Mouse (Mus musculus) neural tube, embryonic 13.5 days (tissue): ENCODE measurements around the gene Cenpp. TPM values are rescaled to one million over a fixed set of nuclear protein-coding genes. Genes with fewer than 3 reads are reported as not detected.
A peak's percentile ranks its signal among the peaks of the same experiment; 100 is the strongest.
"Not testable (repeated sequence)": the region's sequence is repeated elsewhere in the genome, so short reads cannot be mapped to it uniquely, and the experiment has no call there.

Experiments used
- ATAC-seq: fragments of 200-750 bp; cut with Nextera tagmentation; 2 replicates; pipeline ENCODE4 v1.8.0; 2017; ENCODE audit warnings: low read depth, mild to moderate bottlenecking, moderate TSS enrichment, moderate library complexity
- H3K27ac ChIP-seq: fragments of 300-500 bp; sonication (generic); replicated peaks from 2 replicates; pipeline ENCODE4 v1.5.1; 2015; ENCODE audit warnings: moderate library complexity, mild to moderate bottlenecking, inconsistent platforms
- H3K27me3 ChIP-seq: fragments of 300-500 bp; sonication (generic); 2 replicates; pipeline ENCODE4 v1.6.1; 2015; ENCODE audit warnings: mild to moderate bottlenecking, inconsistent platforms
- H3K36me3 ChIP-seq: fragments of 300-500 bp; sonication (generic); 2 replicates; pipeline ENCODE4 v1.6.1; 2015; ENCODE audit warnings: mild to moderate bottlenecking, inconsistent platforms
- H3K4me1 ChIP-seq: fragments of 300-500 bp; sonication (generic); replicated peaks from 2 replicates; pipeline ENCODE4 v1.6.1; 2015; ENCODE audit warnings: inconsistent platforms
- H3K4me2 ChIP-seq: fragments of 300-500 bp; sonication (generic); 2 replicates; pipeline ENCODE4 v1.6.1; 2015; ENCODE audit warnings: inconsistent platforms, mild to moderate bottlenecking, moderate library complexity
- H3K4me3 ChIP-seq: fragments of 300-500 bp; sonication (generic); 2 replicates; pipeline ENCODE4 v1.5.1; 2015; ENCODE audit warnings: mild to moderate bottlenecking, inconsistent platforms
- H3K9ac ChIP-seq: fragments of 300-500 bp; sonication (generic); 2 replicates; pipeline ENCODE4 v1.6.1; 2015; ENCODE audit warnings: moderate library complexity, mild to moderate bottlenecking, inconsistent platforms
- H3K9me3 ChIP-seq: fragments of 300-500 bp; sonication (generic); 2 replicates; pipeline ENCODE4 v1.6.1; 2016; ENCODE audit warnings: inconsistent platforms
- WGBS: fragments of 180-500 bp; shearing (Covaris S2); methylation state at CpG from one replicate; pipeline ENCODE4 v1.1.7; 2015; 5-methylcytosine and 5-hydroxymethylcytosine counted together
- polyA plus RNA-seq: library from polyadenylated mRNA; unstranded; fragments of >200 nt; fragmentation: Nextera tagmentation; extraction: Ambion mirVana; gene quantifications from 2 replicates; pipeline ENCODE4 v1.2.1, GENCODE M21; 2015

Cenpp gene
- polyA plus RNA-seq, 1 experiment from 2014 or later = 7.6 TPM

DNA sequence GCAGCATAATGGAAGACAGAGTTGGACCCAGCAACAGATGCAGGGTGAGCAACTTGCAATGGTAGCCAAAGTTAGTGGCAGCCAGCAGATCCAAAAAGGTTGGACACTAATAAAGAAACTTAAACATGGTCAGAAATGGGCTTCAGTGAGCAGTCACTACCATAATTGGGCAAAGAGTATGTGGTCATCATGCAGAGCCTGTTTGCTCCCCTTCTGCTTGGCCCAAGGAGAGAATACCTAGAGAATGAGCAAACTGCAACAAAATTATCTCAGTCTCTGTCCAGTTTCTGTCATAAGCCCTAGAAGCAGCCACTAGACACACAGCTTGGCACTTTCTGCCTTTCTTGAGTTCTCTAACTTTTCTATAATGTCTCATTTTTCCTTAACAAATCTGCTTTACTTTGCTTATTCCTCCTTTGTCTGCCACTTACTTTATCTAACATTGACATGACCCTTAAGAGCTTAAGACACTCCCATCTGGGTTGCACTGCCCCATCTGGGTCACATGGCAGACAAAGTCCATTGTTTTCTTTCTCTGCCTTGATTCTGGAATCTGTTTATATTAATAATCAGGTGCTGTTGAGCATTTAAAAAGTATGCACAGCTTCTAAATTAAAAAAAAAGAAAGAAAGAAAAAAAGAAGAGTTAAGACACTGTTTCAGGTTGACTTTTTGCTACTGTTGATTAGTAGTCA is 8.8 kb downstream of the Cenpp start:
- no peak overlapping the region for H3K4me2 ChIP-seq
- H3K4me3 ChIP-seq = no peak overlapping the region
- H3K9me3 ChIP-seq = no peaks in the 10 kb centered on the region
- H3K27me3 ChIP-seq = no peaks in the 10 kb centered on the region
- ATAC-seq = no peak
- H3K36me3 ChIP-seq = no peaks in the 10 kb centered on the region
- no peak overlapping the region for H3K9ac ChIP-seq
- H3K4me1 ChIP-seq = no peaks in the 10 kb centered on the region
- H3K27ac ChIP-seq = no peak overlapping the region

DNA sequence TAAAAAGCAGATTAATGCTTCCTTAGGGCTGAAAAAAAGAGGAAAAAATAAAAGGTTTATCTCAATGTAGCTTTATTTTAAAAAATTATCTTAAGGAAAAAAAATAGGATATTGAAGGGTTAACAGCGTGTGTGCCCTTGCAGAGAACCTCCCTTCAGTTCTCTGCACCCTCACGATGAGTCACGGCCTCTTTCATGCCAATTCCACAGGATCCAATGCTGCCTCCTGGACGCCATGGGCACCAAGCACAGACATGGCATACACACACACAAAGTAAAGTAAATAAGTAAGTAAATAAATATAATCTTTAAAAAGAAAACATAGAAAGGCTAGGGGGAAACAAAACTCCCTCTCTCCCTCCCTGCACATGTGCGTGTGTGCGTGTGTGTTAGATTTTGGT is 9.9 kb downstream of the Cenpp start:
- Histone ChIP-seq H3K9me3 (no peaks in the 10 kb centered on the region), H3K36me3 (no peaks in the 10 kb centered on the region), H3K27me3 (no peaks in the 10 kb centered on the region), H3K9ac (no peak overlapping the region), H3K4me1 (no peaks in the 10 kb centered on the region), H3K4me3 (no peak overlapping the region), H3K27ac (no peak overlapping the region), H3K4me2 (no peak overlapping the region)
- WGBS = 82% methylated on average over 6 of the region's 6 CpGs
- ATAC-seq = no peak

DNA sequence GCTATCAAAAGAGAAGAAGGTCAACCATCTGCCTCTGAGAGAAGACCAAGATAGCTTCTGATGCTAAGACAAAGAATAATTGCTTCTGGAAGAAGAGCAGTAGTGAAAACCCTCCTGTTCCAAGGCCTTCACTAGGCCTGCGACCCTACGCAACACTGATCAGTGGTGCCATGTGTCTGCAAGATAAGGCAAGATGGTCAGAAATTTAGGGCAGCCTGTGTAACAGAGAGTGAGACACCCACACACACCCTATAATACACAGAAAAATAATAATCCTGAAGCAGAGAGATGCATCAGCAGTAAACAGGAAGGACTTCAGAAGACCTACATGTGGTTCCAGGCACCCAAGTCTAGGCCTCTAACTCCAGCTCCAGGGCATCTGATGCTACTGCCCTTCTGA is 12.6 kb downstream of the Cenpp start:
- Histone ChIP-seq H3K27me3 (no peaks in the 10 kb centered on the region), H3K27ac (no peak overlapping the region), H3K4me2 (no peak overlapping the region), H3K9ac (no peak overlapping the region), H3K4me1 (no peaks in the 10 kb centered on the region), H3K9me3 (no peaks in the 10 kb centered on the region), H3K4me3 (no peak overlapping the region), H3K36me3 (no peaks in the 10 kb centered on the region)
- 94% methylated on average over 2 of the region's 2 CpGs for WGBS
- no peak for ATAC-seq

DNA sequence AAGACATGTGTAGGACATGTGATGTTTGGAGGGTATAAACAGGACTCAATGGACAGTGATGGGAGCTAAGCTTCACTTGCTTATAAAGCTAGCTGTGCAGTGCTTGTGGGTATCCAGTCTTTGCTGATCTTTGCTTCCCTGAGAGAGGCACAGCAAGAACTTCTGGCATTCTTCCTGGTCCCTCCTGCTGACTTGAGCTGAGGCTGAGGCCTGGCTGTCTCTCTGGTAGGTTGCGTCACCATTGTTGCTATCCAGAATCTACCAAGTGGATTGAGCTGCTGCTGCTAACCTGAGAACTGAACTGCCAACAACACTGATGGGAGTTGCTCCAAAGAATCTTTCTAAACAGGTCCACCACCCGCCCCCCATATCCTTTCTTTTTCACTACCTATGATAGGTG is 23.5 kb downstream of the Cenpp start:
- no peak overlapping the region for H3K4me2 ChIP-seq
- no peak overlapping the region for H3K27ac ChIP-seq
- H3K36me3 ChIP-seq = no peaks in the 10 kb centered on the region
- no peaks in the 10 kb centered on the region for H3K4me1 ChIP-seq
- no peaks in the 10 kb centered on the region for H3K27me3 ChIP-seq
- no peak for ATAC-seq
- WGBS = 86% methylated on average over 2 of the region's 2 CpGs
- H3K4me3 ChIP-seq = no peak overlapping the region
- H3K9ac ChIP-seq = no peak overlapping the region
- H3K9me3 ChIP-seq = no peaks in the 10 kb centered on the region

DNA sequence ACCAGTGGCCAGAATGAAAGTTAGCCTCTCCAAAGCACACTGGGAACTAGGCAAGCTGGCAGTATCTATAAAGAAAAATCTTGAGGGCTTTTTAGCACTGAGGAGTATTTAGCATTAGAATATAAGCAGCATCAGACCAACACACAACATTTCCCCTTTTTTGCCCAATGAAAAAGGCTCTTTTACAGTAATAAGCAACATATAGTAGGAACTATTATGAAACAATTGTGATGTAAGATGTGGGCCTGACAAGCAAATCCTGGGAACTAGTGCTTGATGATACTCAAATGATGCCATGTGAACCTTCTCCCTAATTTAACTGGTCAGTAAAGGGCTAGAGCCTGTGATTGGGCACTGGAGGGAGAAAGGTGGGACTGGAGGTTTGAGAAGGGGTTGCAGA is 24.4 kb downstream of the Cenpp start:
- Histone ChIP-seq H3K27ac (no peak overlapping the region), H3K4me2 (no peak overlapping the region), H3K36me3 (no peaks in the 10 kb centered on the region), H3K4me1 (no peaks in the 10 kb centered on the region), H3K27me3 (no peaks in the 10 kb centered on the region), H3K4me3 (no peak overlapping the region), H3K9me3 (no peaks in the 10 kb centered on the region), H3K9ac (no peak overlapping the region)
- no peak for ATAC-seq

DNA sequence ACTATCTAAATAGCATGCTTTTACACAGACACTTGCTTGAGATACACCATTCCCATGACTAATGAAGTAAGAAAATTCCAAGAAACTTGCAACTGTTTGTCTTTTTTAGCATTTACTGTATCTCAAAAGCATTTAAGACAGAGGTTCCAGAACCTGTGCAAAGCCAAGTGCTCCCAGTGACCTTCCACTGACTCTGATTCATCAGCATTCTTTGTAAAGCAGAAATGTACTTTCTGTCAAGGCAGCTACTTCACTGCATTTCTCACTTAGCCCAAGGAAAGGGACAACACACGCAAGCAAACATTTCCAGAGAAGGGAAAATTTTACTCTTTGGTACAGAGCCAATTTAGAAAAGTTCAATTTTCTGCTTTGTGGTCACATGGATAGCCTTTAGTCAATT is 29.4 kb downstream of the Cenpp start:
- Histone ChIP-seq H3K4me2 (no peak overlapping the region), H3K27ac (no peak overlapping the region), H3K9ac (no peak overlapping the region), H3K4me3 (no peak overlapping the region), H3K4me1 (no peaks in the 10 kb centered on the region), H3K36me3 (no peaks in the 10 kb centered on the region), H3K27me3 (no peaks in the 10 kb centered on the region), H3K9me3 (no peaks in the 10 kb centered on the region)
- WGBS = 80% methylated on average over 1 of the region's 1 CpGs
- no peak for ATAC-seq

DNA sequence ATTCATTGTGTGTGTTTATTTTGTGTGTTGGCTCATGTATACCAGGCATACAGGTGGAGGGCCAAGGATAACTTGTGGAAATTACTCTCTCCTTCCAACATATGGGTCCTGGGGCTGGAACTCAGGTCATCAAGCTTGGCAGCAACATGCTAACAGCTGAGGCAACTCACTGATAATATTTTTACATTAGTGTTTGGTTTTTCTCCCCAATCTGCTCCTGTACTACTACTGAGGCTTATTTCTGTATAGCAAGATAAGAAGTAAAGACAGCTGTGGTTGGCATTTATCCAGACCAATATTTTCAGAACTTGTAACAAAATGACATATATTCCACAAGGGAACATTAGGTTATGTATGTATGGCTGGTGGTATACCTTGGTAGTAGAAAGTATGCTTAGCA is 34.2 kb downstream of the Cenpp start:
- H3K9ac ChIP-seq = no peak overlapping the region
- H3K4me2 ChIP-seq = no peak overlapping the region
- ATAC-seq = no peak
- no peaks in the 10 kb centered on the region for H3K4me1 ChIP-seq
- no peaks in the 10 kb centered on the region for H3K27me3 ChIP-seq
- H3K36me3 ChIP-seq = no peaks in the 10 kb centered on the region
- H3K27ac ChIP-seq = no peak overlapping the region
- no peaks in the 10 kb centered on the region for H3K9me3 ChIP-seq
- H3K4me3 ChIP-seq = no peak overlapping the region

DNA sequence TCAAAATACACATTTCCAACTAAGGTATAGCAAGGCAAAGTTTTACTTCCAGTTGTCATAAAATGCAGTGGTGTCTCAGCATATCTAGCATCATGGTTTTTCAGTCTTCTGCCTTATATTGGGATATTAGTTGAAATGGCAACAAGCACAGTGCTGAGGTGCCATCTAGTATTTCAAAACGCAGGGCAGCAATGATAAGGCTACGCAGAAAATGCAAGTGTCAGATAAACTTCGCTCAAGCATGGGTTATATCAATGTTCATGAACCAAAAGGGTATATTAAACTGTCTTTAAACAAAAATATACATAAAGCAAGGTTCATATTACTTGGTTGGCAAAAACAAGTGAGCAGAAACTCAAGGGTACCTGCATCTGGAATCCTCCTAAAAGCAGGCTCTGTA is 35.6 kb downstream of the Cenpp start:
- no peak for ATAC-seq
- H3K4me1 ChIP-seq = no peaks in the 10 kb centered on the region
- H3K4me2 ChIP-seq = no peak overlapping the region
- H3K27ac ChIP-seq = no peak overlapping the region
- H3K36me3 ChIP-seq = no peaks in the 10 kb centered on the region
- WGBS = 92% methylated on average over 3 of the region's 3 CpGs
- no peak overlapping the region for H3K4me3 ChIP-seq
- no peaks in the 10 kb centered on the region for H3K9me3 ChIP-seq
- H3K9ac ChIP-seq = no peak overlapping the region
- H3K27me3 ChIP-seq = no peaks in the 10 kb centered on the region

DNA sequence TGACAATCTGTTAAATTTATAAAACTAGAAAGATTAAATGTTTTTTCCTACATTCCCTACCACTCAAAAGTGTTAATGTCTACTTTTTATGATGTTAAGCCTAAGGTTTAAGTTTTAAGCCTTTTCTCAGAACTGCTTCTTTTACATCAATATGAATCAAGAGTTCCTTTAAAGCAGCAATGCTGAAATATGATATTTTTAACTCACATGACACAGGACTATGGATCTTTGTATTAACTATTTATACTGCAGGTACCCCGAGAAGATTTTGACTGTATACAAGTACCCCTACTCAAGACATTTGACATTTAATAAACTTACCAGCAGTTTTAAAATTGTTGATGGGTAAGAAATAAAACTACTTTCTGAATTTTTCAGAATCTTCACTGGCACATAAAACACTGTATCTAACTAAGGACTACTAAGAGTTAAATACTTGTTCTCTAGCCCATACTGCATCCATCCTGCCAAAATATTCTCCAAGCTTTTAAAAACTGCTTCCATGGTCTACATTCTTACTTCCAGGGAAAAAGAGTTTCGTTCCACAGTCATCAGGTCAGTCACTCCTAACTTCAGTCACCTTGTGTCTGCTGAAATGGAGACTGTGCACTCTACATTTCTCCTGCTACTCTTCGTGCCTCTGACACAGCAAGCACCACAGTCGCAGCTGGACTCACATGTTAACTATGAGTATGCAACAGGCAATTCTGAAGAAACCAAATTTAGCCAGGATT is 43.8 kb downstream of the Cenpp start:
- Histone ChIP-seq H3K27ac (no peak overlapping the region), H3K36me3 (no peaks in the 10 kb centered on the region), H3K9ac (no peak overlapping the region), H3K4me1 (no peaks in the 10 kb centered on the region), H3K4me2 (0 out of 2 replicates have a peak overlapping the region, but pooled peaks have one; percentile 13), H3K4me3 (no peak overlapping the region), H3K27me3 (no peaks in the 10 kb centered on the region), H3K9me3 (no peaks in the 10 kb centered on the region)
- no peak for ATAC-seq
- 83% methylated on average over 4 of the region's 4 CpGs for WGBS

DNA sequence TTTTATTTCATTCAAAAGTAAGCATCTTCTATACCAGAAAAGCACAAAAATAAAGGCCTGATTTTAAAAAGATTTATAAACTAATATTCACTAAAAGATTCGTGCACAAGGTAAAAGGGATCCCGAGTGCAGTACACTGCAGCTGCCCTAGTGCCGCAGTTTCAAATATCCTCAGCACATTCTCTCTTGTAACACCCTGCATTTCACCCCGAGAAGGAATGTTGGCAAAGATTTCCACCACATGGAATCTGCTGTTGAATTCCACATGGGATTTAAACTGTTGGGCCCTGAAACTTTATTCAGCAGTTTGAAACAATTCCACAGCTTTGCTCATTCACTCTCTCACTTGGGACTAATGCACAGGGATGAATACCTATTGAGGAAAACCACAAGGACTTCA is 44.9 kb downstream of the Cenpp start, which contains the start of gene Ogn:
Gene Ogn, plus strand, starts transcription at position 333 of the 400 bp plus-strand sequence.
- WGBS = 70% methylated on average over 4 of the region's 4 CpGs
- H3K9ac ChIP-seq = no peak within 1 kb of the TSS
- H3K9me3 ChIP-seq = no peaks in the 10 kb centered on the region
- no peak for ATAC-seq
- H3K4me1 ChIP-seq = no peaks in the 10 kb centered on the region
- no peaks in the 10 kb centered on the region for H3K27me3 ChIP-seq
- H3K4me2 ChIP-seq = 0 out of 2 replicates have a peak within 1 kb of the TSS, but pooled peaks have one; percentile 13
- no peaks in the 10 kb centered on the region for H3K36me3 ChIP-seq
- H3K27ac ChIP-seq = no peak within 1 kb of the TSS
- no peak within 1 kb of the TSS for H3K4me3 ChIP-seq

DNA sequence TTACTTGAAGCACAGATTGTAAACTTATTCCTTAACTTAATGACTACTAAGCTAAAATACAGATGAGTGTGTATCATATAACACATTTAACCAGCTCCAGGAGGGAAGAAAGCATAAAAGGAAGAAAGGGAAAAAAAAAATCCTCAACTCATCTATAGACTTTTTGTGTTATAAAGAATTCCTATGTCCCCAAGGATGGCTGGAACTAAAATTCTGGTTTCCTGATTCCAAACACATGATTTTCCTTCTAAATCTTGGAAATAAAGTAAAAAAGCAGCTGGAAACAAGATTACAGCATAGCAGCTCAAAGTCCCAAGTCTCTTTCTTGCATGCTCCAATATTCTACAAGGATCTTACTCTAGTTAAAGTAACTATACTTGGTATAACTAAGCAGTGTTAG is 49.0 kb downstream of the Cenpp start:
- Histone ChIP-seq H3K4me3 (no peak overlapping the region), H3K27ac (no peak overlapping the region), H3K9me3 (no peaks in the 10 kb centered on the region), H3K9ac (no peak overlapping the region), H3K4me2 (no peak overlapping the region), H3K36me3 (no peaks in the 10 kb centered on the region), H3K27me3 (no peaks in the 10 kb centered on the region), H3K4me1 (no peaks in the 10 kb centered on the region)
- ATAC-seq = no peak

DNA sequence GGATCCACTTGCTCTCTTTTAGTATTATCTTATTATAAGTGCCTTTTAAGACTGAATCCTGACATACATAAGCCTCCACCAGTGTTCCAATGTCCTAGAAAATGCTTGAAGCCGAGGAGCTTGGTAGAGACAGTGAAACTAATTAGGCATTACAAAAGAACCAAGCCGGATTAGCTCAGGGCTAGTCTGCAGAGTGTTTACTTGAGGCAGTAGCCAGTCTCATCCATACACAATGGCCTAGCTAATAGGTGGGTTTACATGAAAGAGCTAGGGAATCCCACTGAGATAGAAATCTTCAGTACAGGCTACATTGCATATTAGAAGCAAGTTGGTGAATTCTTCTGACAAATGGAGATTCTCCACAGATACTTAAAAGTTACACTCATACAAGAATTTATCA is 50.0 kb downstream of the Cenpp start:
- H3K9ac ChIP-seq, H3K27ac ChIP-seq, H3K4me1 ChIP-seq, H3K27me3 ChIP-seq, H3K36me3 ChIP-seq, ATAC-seq, H3K4me3 ChIP-seq, H3K4me2 ChIP-seq, H3K9me3 ChIP-seq: not testable (repeated sequence)
- 76% methylated on average over 2 of the region's 2 CpGs for WGBS

DNA sequence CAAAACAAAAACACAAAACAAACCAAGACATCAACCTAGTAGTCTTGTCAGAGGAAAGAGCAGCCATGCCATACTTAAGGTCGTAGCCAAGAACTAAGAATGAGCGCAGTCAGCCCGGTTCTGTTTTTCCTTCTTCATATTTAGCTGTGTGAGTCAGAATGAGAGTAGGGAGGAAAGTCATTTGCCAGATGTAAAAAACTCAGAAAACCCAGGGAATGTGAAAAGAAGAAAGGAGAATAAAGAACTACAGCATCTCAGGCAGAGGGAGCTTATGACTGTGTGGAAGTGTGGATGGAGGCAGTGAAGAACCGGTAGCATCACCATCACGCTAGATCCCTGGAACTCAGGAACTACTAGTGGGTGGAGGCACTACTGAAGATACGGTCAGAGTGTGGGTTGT is 66.5 kb downstream of the Cenpp start:
- Histone ChIP-seq H3K36me3 (no peaks in the 10 kb centered on the region), H3K9me3 (no peaks in the 10 kb centered on the region), H3K4me3 (no peak overlapping the region), H3K27me3 (no peaks in the 10 kb centered on the region), H3K27ac (no peak overlapping the region), H3K9ac (no peak overlapping the region), H3K4me1 (no peaks in the 10 kb centered on the region), H3K4me2 (no peak overlapping the region)
- ATAC-seq = no peak
- whole genome bisulfite sequencing = 95% methylated on average over 6 of the region's 6 CpGs
